Mouse (Mus musculus) erythroblast, embryonic 14.5 days (primary cell): Measurements from ENCODE around the gene Adamts9. TPM values are rescaled to one million over a fixed set of nuclear protein-coding genes. Genes with fewer than 3 reads are reported as not detected.

ENCODE experiments used
- H3K27me3 ChIP-seq: 2 replicates; pipeline ENCODE4 v1.6.1; 2012; ENCODE audit warnings: inconsistent platforms; ENCODE audit not compliant: control insufficient read depth
- H3K36me3 ChIP-seq: 2 replicates; pipeline ENCODE4 v1.6.1; 2012; ENCODE audit warnings: mild to moderate bottlenecking, inconsistent platforms; ENCODE audit not compliant: control insufficient read depth
- H3K4me1 ChIP-seq: 2 replicates; pipeline ENCODE4 v1.6.1; 2012; ENCODE audit warnings: inconsistent platforms; ENCODE audit not compliant: control insufficient read depth
- H3K4me3 ChIP-seq: replicated peaks from 2 replicates; pipeline ENCODE3; 2012; ENCODE audit warnings: moderate library complexity, mild to moderate bottlenecking, inconsistent platforms
- H3K9me3 ChIP-seq: 2 replicates; pipeline ENCODE4 v1.6.1; 2012; ENCODE audit warnings: low read length, inconsistent platforms, mixed read lengths; ENCODE audit not compliant: control insufficient read depth
- GATA1 ChIP-seq: IDR thresholded peaks from 2 replicates; pipeline ENCODE4 v1.6.1; 2012; ENCODE audit warnings: low read length, inconsistent platforms, mixed read lengths
- TAL1 ChIP-seq: IDR thresholded peaks from 3 replicates; pipeline ENCODE4 v1.6.1; 2012; ENCODE audit warnings: low read length, inconsistent platforms, mixed read lengths
- polyA plus RNA-seq: library from polyadenylated mRNA; stranded (reverse); fragments of >175 nt; gene quantifications from 2 replicates; pipeline ENCODE4 v1.2.3, GENCODE M21; 2012

Adamts9 gene
- polyA plus RNA-seq, 1 experiment: not detected

DNA sequence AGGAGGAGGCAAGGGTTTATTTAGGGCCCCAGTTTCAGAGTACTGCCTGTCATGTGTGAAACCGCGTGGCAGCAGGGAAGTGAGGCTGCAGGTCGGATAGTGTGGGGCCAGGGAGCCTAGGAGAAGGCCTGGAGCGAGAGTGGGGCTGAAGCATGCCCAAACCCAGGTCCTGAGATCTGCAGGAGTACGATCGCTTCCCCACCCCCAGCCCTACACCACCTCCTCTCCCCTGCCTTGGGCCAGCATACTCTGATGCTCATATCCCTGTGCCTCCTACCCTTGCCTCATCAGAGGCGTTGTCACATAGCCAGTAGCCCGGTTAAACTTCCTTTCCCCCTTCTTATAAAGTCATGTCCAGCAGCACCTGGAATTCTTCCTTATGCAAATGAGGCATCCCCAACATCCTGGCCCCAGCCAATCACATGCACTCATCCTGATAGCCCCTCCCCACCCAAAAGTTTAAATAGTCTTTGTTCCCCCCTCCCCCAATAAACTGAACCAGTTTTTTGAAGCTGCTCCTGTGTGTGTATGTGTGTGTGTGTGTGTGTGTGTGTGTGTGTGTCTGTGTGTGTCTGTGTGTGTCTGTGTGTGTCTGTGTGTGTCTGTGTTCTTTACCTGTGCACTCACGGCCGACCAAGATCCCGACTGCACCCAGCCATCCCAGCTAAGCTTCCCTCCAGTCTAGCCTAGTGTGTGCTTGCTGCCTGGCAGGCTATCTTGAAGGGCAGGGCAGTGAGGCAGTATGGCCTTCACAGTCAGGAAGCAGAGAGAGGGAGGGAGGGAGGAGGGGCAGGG is 164.0 kb downstream of the Adamts9 start:
- no peak for TF ChIP-seq GATA1
- TF ChIP-seq TAL1: no peak
- no peaks in the 10 kb centered on the region for H3K4me1 ChIP-seq

GRCm38 (mm10) chr6:92776356-92776755 is 166.9 kb downstream of the Adamts9 start:
- Histone ChIP-seq H3K27me3 (no peaks in the 10 kb centered on the region), H3K36me3 (no peaks in the 10 kb centered on the region), H3K9me3 (no peaks in the 10 kb centered on the region), H3K4me1 (no peaks in the 10 kb centered on the region), H3K4me3 (no peak overlapping the region)
- TF ChIP-seq GATA1 (no peak), TAL1 (no peak)

More for the DNA sequence above, 164.0 kb downstream of the Adamts9 start:
- no peaks in the 10 kb centered on the region for H3K27me3 ChIP-seq
- no peak overlapping the region for H3K4me3 ChIP-seq
- H3K36me3 ChIP-seq: no peaks in the 10 kb centered on the region
- H3K9me3 ChIP-seq: no peaks in the 10 kb centered on the region; the same call in 1 of the 2 replicates

GRCm38 (mm10) chr6:92762372-92762771 is 180.9 kb downstream of the Adamts9 start:
- Histone ChIP-seq H3K27me3 (no peaks in the 10 kb centered on the region), H3K36me3 (no peaks in the 10 kb centered on the region), H3K9me3 (no peaks in the 10 kb centered on the region), H3K4me3 (no peak overlapping the region), H3K4me1 (no peaks in the 10 kb centered on the region)
- TF ChIP-seq TAL1 (no peak), GATA1 (no peak)

DNA sequence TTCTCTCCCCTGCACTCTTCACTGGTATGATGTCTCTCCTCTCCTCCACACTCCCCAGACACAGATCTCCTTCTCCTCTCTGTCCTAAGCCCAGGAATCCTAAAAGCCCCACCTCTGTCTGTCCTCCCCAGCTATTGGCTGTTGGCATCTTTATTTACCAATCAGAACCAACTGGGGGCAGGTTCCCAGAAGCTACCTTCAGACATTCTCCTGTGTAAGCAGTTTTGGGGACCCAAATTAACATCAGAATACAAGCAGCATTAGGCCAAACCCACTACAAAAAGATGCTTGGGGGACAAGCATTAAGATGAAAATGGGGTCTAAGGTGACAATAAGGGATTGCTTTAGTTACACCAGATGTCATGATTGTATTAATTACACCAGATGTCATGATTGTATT is 183.7 kb downstream of the Adamts9 start:
- Histone ChIP-seq H3K36me3 (no peaks in the 10 kb centered on the region), H3K27me3 (no peaks in the 10 kb centered on the region), H3K9me3 (no peaks in the 10 kb centered on the region), H3K4me1 (no peaks in the 10 kb centered on the region), H3K4me3 (no peak overlapping the region)
- no peak for TF ChIP-seq GATA1
- TF ChIP-seq TAL1: no peak

GRCm38 (mm10) chr6:92755826-92756225 is 187.5 kb downstream of the Adamts9 start:
- H3K36me3 ChIP-seq: no peaks in the 10 kb centered on the region
- H3K4me1 ChIP-seq: no peaks in the 10 kb centered on the region
- H3K9me3 ChIP-seq: no peaks in the 10 kb centered on the region
- H3K27me3 ChIP-seq: no peaks in the 10 kb centered on the region
- H3K4me3 ChIP-seq: no peak overlapping the region
- TF ChIP-seq GATA1 (no peak), TAL1 (no peak)

DNA sequence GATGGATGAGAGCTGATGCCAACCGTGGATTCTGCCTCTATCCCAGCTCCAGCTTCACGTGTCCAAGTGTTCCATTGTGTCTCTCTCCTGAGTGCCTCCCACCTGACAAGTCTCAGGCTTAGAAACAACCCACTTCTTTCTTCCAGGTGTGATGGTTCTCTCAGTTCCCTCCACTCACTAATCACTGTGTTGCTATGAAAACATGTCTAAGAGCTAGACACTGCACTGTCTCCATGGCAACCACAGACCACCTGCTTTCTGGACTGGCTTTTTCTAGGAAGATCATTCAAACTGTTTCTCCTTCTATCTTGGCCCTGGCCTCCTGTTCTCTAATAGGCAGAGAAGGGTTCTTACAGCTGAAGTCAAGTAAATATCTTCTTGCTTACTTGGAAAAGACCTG is 190.6 kb downstream of the Adamts9 start:
- no peaks in the 10 kb centered on the region for H3K27me3 ChIP-seq

GRCm38 (mm10) chr6:92749420-92749819 is 193.9 kb downstream of the Adamts9 start:
- H3K9me3 ChIP-seq: no peaks in the 10 kb centered on the region
- TF ChIP-seq GATA1 (no peak), TAL1 (no peak)
- H3K36me3 ChIP-seq: no peaks in the 10 kb centered on the region
- H3K27me3 ChIP-seq: no peaks in the 10 kb centered on the region
- no peaks in the 10 kb centered on the region for H3K4me1 ChIP-seq
- no peak overlapping the region for H3K4me3 ChIP-seq

More for the DNA sequence above, 190.6 kb downstream of the Adamts9 start:
- no peaks in the 10 kb centered on the region for H3K36me3 ChIP-seq
- TF ChIP-seq GATA1: no peak
- no peak for TF ChIP-seq TAL1
- H3K9me3 ChIP-seq: no peaks in the 10 kb centered on the region
- H3K4me1 ChIP-seq: no peaks in the 10 kb centered on the region
- no peak overlapping the region for H3K4me3 ChIP-seq

DNA sequence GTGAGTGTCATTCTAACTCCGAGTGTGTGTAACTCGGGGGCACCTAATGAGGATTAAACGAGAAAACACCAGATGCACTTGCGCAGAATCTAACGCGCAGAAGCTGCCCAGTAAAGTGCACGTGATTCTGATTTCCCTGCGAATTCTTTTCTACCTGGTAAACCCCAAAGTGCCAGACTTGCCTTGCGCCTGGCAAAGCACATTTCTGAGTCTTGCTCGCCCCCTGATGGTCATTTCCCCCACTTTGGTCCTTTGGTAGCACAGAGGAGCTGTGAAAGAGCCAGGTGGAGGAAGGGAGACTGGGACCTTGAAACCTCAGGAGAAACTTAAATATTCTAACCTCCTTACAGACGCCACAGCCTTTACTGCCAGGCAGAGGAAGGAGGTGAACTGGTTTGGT is 199.7 kb downstream of the Adamts9 start:
- no peaks in the 10 kb centered on the region for H3K4me1 ChIP-seq
- H3K4me3 ChIP-seq: no peak overlapping the region
- H3K9me3 ChIP-seq: peaks cover 3% of the 10 kb centered on the region; the same call in 1 of the 2 replicates
- no peaks in the 10 kb centered on the region for H3K27me3 ChIP-seq
- H3K36me3 ChIP-seq: no peaks in the 10 kb centered on the region
- TF ChIP-seq GATA1 (no peak), TAL1 (no peak)

- no peaks in the 10 kb centered on the region for H3K27me3 ChIP-seq
- H3K4me1 ChIP-seq: no peaks in the 10 kb centered on the region
- no peaks in the 10 kb centered on the region for H3K36me3 ChIP-seq
- no peak overlapping the region for H3K4me3 ChIP-seq
- no peak for TF ChIP-seq TAL1
- TF ChIP-seq GATA1: no peak
- peaks cover 7% of the 10 kb centered on the region; the same call in 1 of the 2 replicates for H3K9me3 ChIP-seq
Observed at GRCm38 (mm10) chr6:92737116-92737515, 206.2 kb downstream of the Adamts9 start.
